In the genomic region with DNA sequence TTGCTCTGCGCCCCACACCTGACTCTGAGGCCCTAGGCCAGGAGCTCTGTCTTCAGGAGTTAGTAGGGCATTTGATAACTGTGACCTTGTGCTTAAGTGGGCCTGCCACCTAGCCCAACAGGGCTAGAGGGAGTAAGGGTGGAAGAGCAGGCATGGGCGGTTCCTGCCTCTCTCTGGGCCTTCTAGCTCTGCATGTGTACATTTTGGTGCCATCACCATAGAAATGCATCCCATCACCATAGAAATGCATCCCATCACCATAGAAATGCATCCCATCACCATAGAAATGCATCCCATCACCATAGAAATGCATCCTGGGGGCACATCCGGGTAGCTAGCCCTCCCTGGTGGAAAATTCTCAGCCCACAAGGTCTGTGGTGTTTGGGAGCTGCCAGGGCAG, we compare ENCODE assay signal across 20 mouse cellular contexts. TPM values are rescaled to one million over a fixed set of nuclear protein-coding genes. Genes with fewer than 3 reads are reported as not detected.
"Had no signal": no experiment of that assay in that cellular context is flagged by ENCODE, and none has a peak within 500 bp of the region (broad histone marks: within the 10 kb centered on the region; RNA-seq: fewer than 3 reads in every experiment).

No protein-coding gene starts in this region.

- H3K27ac ChIP-seq: liver, embryonic 15.5 days; lung, embryonic 15.5 days; macrophage; midbrain, embryonic 13.5 days; midbrain, embryonic 15.5 days; neural tube, embryonic 12.5 days; stomach, embryonic 15.5 days; stomach, postnatal 0 days had no signal

- DNase-seq: liver, postnatal 0 days; lung, adult 2 months; lung, postnatal 14 days; lung, postnatal 36 days; right cerebral cortex, postnatal 14 days; thymus, adult 2 months; thymus, postnatal 25 days; thymus, postnatal 4 days had no signal

- H3K9me3 ChIP-seq: liver, embryonic 15.5 days; lung, embryonic 15.5 days; megakaryocyte, embryonic 14.5 days; midbrain, embryonic 13.5 days; midbrain, embryonic 15.5 days; neural tube, embryonic 12.5 days; stomach, embryonic 15.5 days had no signal

- H3K9ac ChIP-seq: liver, embryonic 15.5 days; liver, postnatal 0 days; lung, embryonic 15.5 days; midbrain, embryonic 13.5 days; midbrain, embryonic 15.5 days; neural tube, embryonic 12.5 days; stomach, embryonic 15.5 days had no signal

- H3K27me3 ChIP-seq: liver, embryonic 15.5 days; lung, embryonic 15.5 days; midbrain, embryonic 13.5 days; midbrain, embryonic 15.5 days; neural tube, embryonic 12.5 days; stomach, embryonic 15.5 days had no signal

- H3K4me1 ChIP-seq: liver, embryonic 15.5 days; lung, embryonic 15.5 days; megakaryocyte, embryonic 14.5 days; midbrain, embryonic 13.5 days; midbrain, embryonic 15.5 days; neural tube, embryonic 12.5 days; stomach, embryonic 15.5 days had no signal

- H3K4me3 ChIP-seq: liver, embryonic 15.5 days; lung, embryonic 15.5 days; megakaryocyte, embryonic 14.5 days; midbrain, embryonic 13.5 days; midbrain, embryonic 15.5 days; neural tube, embryonic 12.5 days; stomach, embryonic 15.5 days had no signal

- H3K36me3 ChIP-seq: liver, embryonic 15.5 days; lung, embryonic 15.5 days; midbrain, embryonic 13.5 days; midbrain, embryonic 15.5 days; neural tube, embryonic 12.5 days; stomach, embryonic 15.5 days had no signal

RNA-seq across cellular contexts. Expression of gene Ccr6, which starts 3.7 kb away (rescaled TPM):
- total RNA-seq: megakaryocyte progenitor cell, adult 5-6 weeks; midbrain, postnatal 0 days had no signal
- polyA plus RNA-seq: liver, embryonic 15.5 days; lung, embryonic 15.5 days; macrophage; midbrain, embryonic 13.5 days; midbrain, embryonic 15.5 days; midbrain, postnatal 0 days; neural tube, embryonic 12.5 days; neural tube, embryonic 14.5 days had no signal
